9 mouse cellular contexts compared by ENCODE assay signal in genomic region chr7:25006586-25007364, GRCm38 (mm10). TPM values are rescaled to one million over a fixed set of nuclear protein-coding genes. Genes with fewer than 3 reads are reported as not detected.
DNase-seq lines count a peak whose midpoint lies in the region; ATAC-seq and TF ChIP-seq lines count a peak whose summit lies in the region.
"Had no signal": no experiment of that assay in that cellular context is flagged by ENCODE, and none has a peak within 500 bp of the region (broad histone marks: within the 10 kb centered on the region; RNA-seq: fewer than 3 reads in every experiment).

No protein-coding gene starts in this region.

- H3K27me3 ChIP-seq in forebrain, embryonic 11.5 days (ENCODE audit: control insufficient read depth, insufficient read depth, low read length): peaks cover 49% of the 10 kb centered on the region
- peaks cover 93% of the 10 kb centered on the region for H3K27me3 ChIP-seq in forebrain, embryonic 10.5 days (ENCODE audit: poor library complexity, severe bottlenecking)
- H3K27me3 ChIP-seq in hindbrain, postnatal 0 days (ENCODE audit: insufficient read depth, low read length): no peaks in the 10 kb centered on the region
- H3K27me3 ChIP-seq in midbrain, embryonic 13.5 days: peaks cover 28% of the 10 kb centered on the region

- peaks cover 25% of the 10 kb centered on the region for H3K4me1 ChIP-seq in forebrain, embryonic 11.5 days (replicated peaks; ENCODE audit: control insufficient read depth, insufficient read depth, low read length)
- peaks cover 70% of the 10 kb centered on the region for H3K4me1 ChIP-seq in forebrain, embryonic 10.5 days
- peaks cover 45% of the 10 kb centered on the region for H3K4me1 ChIP-seq in hindbrain, postnatal 0 days (ENCODE audit: insufficient read depth, low read length)
- peaks cover 93% of the 10 kb centered on the region for H3K4me1 ChIP-seq in midbrain, embryonic 13.5 days (replicated peaks)

- WGBS in forebrain, embryonic 11.5 days: 83% methylated on average over 12 of the region's 12 CpGs
- WGBS in forebrain, embryonic 10.5 days: 82% methylated on average over 12 of the region's 12 CpGs
- 68% methylated on average over 12 of the region's 12 CpGs for WGBS in hindbrain, postnatal 0 days
- WGBS in midbrain, embryonic 13.5 days: 72% methylated on average over 12 of the region's 12 CpGs

- H3K4me2 ChIP-seq in forebrain, embryonic 11.5 days (ENCODE audit: low read depth, low read length, severe bottlenecking): no peak overlapping the region
- H3K4me2 ChIP-seq in hindbrain, postnatal 0 days (ENCODE audit: low read depth, low read length): peak overlapping the region; percentile 71
- H3K4me2 ChIP-seq in midbrain, embryonic 13.5 days (replicated peaks): peak overlapping the region; percentile 83

- no peaks in the 10 kb centered on the region for H3K9me3 ChIP-seq in forebrain, embryonic 11.5 days (ENCODE audit: control insufficient read depth, low read length)
- H3K9me3 ChIP-seq in forebrain, embryonic 10.5 days: no peaks in the 10 kb centered on the region
- H3K9me3 ChIP-seq in hindbrain, postnatal 0 days (ENCODE audit: low read length): no peaks in the 10 kb centered on the region
- H3K9me3 ChIP-seq in midbrain, embryonic 13.5 days: no peaks in the 10 kb centered on the region

- TF ChIP-seq CTCF in hindbrain, postnatal 0 days (IDR thresholded peaks at IDR 0.05; ENCODE audit: low read depth): no peak

- 0 out of 2 replicates have a peak overlapping the region, but pooled peaks have one; percentile 12 for H3K27ac ChIP-seq in forebrain, embryonic 11.5 days (ENCODE audit: low read depth, low read length)
- no peak overlapping the region for H3K27ac ChIP-seq in forebrain, embryonic 10.5 days
- H3K27ac ChIP-seq in hindbrain, postnatal 0 days: peak overlapping the region; percentile 98
- peak overlapping the region; percentile 98 for H3K27ac ChIP-seq in midbrain, embryonic 13.5 days
- H3K27ac ChIP-seq: limb, embryonic 12.5 days had no signal

- no peaks in the 10 kb centered on the region for H3K36me3 ChIP-seq in forebrain, embryonic 11.5 days (ENCODE audit: control insufficient read depth, insufficient read depth, low read length)
- H3K36me3 ChIP-seq in forebrain, embryonic 10.5 days (replicated peaks): peaks cover 4% of the 10 kb centered on the region
- no peaks in the 10 kb centered on the region for H3K36me3 ChIP-seq in hindbrain, postnatal 0 days (ENCODE audit: insufficient read depth, low read length)
- H3K36me3 ChIP-seq in midbrain, embryonic 13.5 days: peaks cover 6% of the 10 kb centered on the region; the same call in 1 of the 2 replicates

- DNase-seq in forebrain, embryonic 11.5 days (ENCODE audit: low spot score): no peak
- DNase-seq in forebrain, embryonic 10.5 days (ENCODE audit: extremely low spot score, low spot score): no peak
- DNase-seq in adrenal gland, adult 8-10 months: peak; percentile 78
- DNase-seq in hindbrain, postnatal 0 days (ENCODE audit: low spot score): no peak
- no peak for DNase-seq in thymus, postnatal 4 days
- no peak for DNase-seq in urinary bladder, postnatal 10 days (ENCODE audit: low spot score)

- H3K4me3 ChIP-seq in forebrain, embryonic 11.5 days (ENCODE audit: low read depth, low read length): no peak overlapping the region
- no peak overlapping the region for H3K4me3 ChIP-seq in forebrain, embryonic 10.5 days
- no peak overlapping the region for H3K4me3 ChIP-seq in hindbrain, postnatal 0 days (ENCODE audit: low read length)
- no peak overlapping the region for H3K4me3 ChIP-seq in midbrain, embryonic 13.5 days (replicated peaks)

- no peak for ATAC-seq in forebrain, embryonic 11.5 days (replicated peaks; ENCODE audit: low FRiP score)
- ATAC-seq in hindbrain, postnatal 0 days: no peak
- ATAC-seq in midbrain, embryonic 13.5 days: no peak
- no peak for ATAC-seq in activated CD4-positive, CD25-positive, alpha-beta regulatory T cell, adult 4 months

- H3K9ac ChIP-seq in forebrain, embryonic 11.5 days (ENCODE audit: low read length): no peak overlapping the region
- peak overlapping the region; percentile 57; the same call in 1 of the 2 replicates for H3K9ac ChIP-seq in hindbrain, postnatal 0 days (replicated peaks; ENCODE audit: low read length)
- H3K9ac ChIP-seq in midbrain, embryonic 13.5 days (replicated peaks): peak overlapping the region; percentile 94; the same call in 1 of the 2 replicates
- H3K9ac ChIP-seq: limb, embryonic 12.5 days had no signal

RNA-seq across cellular contexts. Expression of gene Atp1a3, which starts 1.0 kb away (rescaled TPM):
- 36.3 and 40.2 TPM in 2 replicates for polyA plus RNA-seq in forebrain, embryonic 11.5 days (2014; fragmentation: Nextera tagmentation; extraction: Ambion mirVana)
- 6.8 and 9.1 TPM in 2 replicates for polyA plus RNA-seq in forebrain, embryonic 10.5 days (2016; fragmentation: Nextera tagmentation; extraction: Ambion mirVana)
- 100 to 1,000 TPM in 2 of 4 experiments, 10 to 100 TPM in 2; 46.3 to 149 (median 91.8) TPM for total RNA-seq in adrenal gland, adult 8-10 months (2022)
- 572 and 588 TPM in 2 replicates for total RNA-seq in hindbrain, postnatal 0 days (2014; rRNA removed)
- polyA plus RNA-seq in hindbrain, postnatal 0 days (2015; fragmentation: Nextera tagmentation; extraction: Ambion mirVana): 649 and 730 TPM in 2 replicates
- polyA plus RNA-seq in midbrain, embryonic 13.5 days (2015; fragmentation: Nextera tagmentation; extraction: Ambion mirVana): 189 and 195 TPM in 2 replicates
- under 1 TPM; 0.65 to 0.92 TPM for polyA plus RNA-seq in activated CD4-positive, CD25-positive, alpha-beta regulatory T cell, adult 4 months (2017; shearing (Covaris generic))

RNA-seq across cellular contexts. Expression of gene Rabac1, which starts 34.2 kb away (rescaled TPM):
- polyA plus RNA-seq in forebrain, embryonic 11.5 days (2014; fragmentation: Nextera tagmentation; extraction: Ambion mirVana): 82.6 and 87.3 TPM in 2 replicates
- 73.1 and 73.7 TPM in 2 replicates for polyA plus RNA-seq in forebrain, embryonic 10.5 days (2016; fragmentation: Nextera tagmentation; extraction: Ambion mirVana)
- total RNA-seq in adrenal gland, adult 8-10 months (2022): 100 to 1,000 TPM; 343 to 403 (median 360) TPM
- 705 and 708 TPM in 2 replicates for total RNA-seq in hindbrain, postnatal 0 days (2014; rRNA removed)
- 497 and 530 TPM in 2 replicates for polyA plus RNA-seq in hindbrain, postnatal 0 days (2015; fragmentation: Nextera tagmentation; extraction: Ambion mirVana)
- 171 and 176 TPM in 2 replicates for polyA plus RNA-seq in midbrain, embryonic 13.5 days (2015; fragmentation: Nextera tagmentation; extraction: Ambion mirVana)
- 100 to 1,000 TPM; 190 to 202 TPM for polyA plus RNA-seq in activated CD4-positive, CD25-positive, alpha-beta regulatory T cell, adult 4 months (2017; shearing (Covaris generic))
